Mouse (Mus musculus): ENCODE measurements around the gene Id3.

DNA sequence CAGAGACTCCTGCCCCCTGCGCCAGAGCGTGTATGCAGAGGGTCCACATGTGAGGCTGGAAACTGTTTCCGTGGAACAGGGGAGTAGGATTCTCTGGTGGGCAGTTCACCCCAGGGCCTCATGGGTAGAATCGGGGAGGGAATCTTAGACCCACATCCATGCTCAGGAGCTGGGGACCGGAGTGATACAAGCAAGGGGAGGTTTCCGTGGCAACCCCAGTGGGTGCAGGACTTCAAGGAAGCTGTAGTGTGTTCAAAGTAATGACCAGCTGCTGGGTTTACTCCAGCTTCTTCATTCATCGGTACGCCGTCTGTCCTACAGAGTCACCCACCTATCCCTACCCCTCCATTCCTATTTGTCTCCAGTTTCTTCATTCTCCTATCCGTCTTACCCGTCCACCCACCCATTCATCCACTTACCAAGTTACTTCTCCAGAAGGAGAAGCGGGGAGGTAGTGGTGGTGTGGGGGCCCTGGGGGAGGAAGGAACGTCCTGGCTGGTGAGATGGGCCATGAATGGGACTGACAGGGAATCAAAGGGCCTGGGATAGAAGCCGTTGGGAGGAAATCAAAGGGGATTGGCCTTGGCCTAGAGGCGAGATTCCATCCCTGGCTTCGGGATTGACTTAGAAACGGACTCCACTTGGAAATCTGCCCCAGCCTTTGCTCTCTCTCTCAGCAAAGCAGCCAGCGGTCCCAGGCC is 48.6 kb upstream of the Id3 start:
- TF ChIP-seq ZKSCAN1 (IDR thresholded peaks at IDR 0.05; ENCODE audit: borderline replicate concordance, low read depth, low read length), result no peak
- TF ChIP-seq USF1 (IDR thresholded peaks at IDR 0.05; ENCODE audit: low read depth, low read length), result no peak
- TF ChIP-seq EP300 (IDR thresholded peaks at IDR 0.05; ENCODE audit: low read length), result no peak
- TF ChIP-seq MAX (IDR thresholded peaks at IDR 0.05; ENCODE audit: low read length), result no peak
- TF ChIP-seq JUND (conservative IDR thresholded peaks at IDR 0.05; ENCODE audit: low read depth, low read length), result no peak
- no peak for TF ChIP-seq ZC3H11A (IDR thresholded peaks at IDR 0.05; ENCODE audit: low read depth, low read length)
- no peak for TF ChIP-seq BHLHE40 (IDR thresholded peaks at IDR 0.05; ENCODE audit: low read depth, low read length)

All from CH12.LX (cell line).